Mouse (Mus musculus) midbrain, postnatal 0 days (tissue): Measurements from ENCODE around the gene Tob2. TPM values are rescaled to one million over a fixed set of nuclear protein-coding genes. Genes with fewer than 3 reads are reported as not detected.

Experiments
- ATAC-seq: fragments of 200-750 bp; cut with Nextera tagmentation; 2 replicates; pipeline ENCODE4 v1.8.0; 2017; ENCODE audit warnings: moderate number of reproducible peaks, mild to moderate bottlenecking, moderate TSS enrichment, moderate library complexity; ENCODE audit not compliant: low FRiP score
- DNase-seq: peaks from one replicate; pipeline ENCODE4 v3.0.0-alpha.2; 2015; ENCODE audit warnings: low spot score
- H3K27ac ChIP-seq: fragments of 300-500 bp; sonication (generic); 2 replicates; pipeline ENCODE4 v1.5.1; 2014; ENCODE audit warnings: low read depth, mild to moderate bottlenecking, low read length, mixed read lengths
- H3K27me3 ChIP-seq: fragments of 300-500 bp; sonication (generic); 2 replicates; pipeline ENCODE4 v1.6.1; 2014; ENCODE audit warnings: low read length, control low read depth, mixed read lengths; ENCODE audit not compliant: insufficient read depth
- H3K36me3 ChIP-seq: fragments of 300-500 bp; sonication (generic); 2 replicates; pipeline ENCODE4 v1.6.1; 2014; ENCODE audit warnings: low read length, control low read depth, mixed read lengths; ENCODE audit not compliant: insufficient read depth
- H3K4me1 ChIP-seq: fragments of 300-500 bp; sonication (generic); 2 replicates; pipeline ENCODE4 v1.6.1; 2014; ENCODE audit warnings: mild to moderate bottlenecking, control low read depth, antibody characterized with exemption, low read length, mixed read lengths; ENCODE audit not compliant: insufficient read depth
- H3K4me2 ChIP-seq: fragments of 300-500 bp; sonication (generic); 2 replicates; pipeline ENCODE4 v1.6.1; 2014; ENCODE audit warnings: low read depth, mild to moderate bottlenecking, low read length, mixed read lengths; ENCODE audit not compliant: poor library complexity, severe bottlenecking
- H3K4me3 ChIP-seq: fragments of 300-500 bp; sonication (generic); 2 replicates; pipeline ENCODE4 v1.5.1; 2014; ENCODE audit warnings: low read depth, mild to moderate bottlenecking, low read length, moderate library complexity
- H3K9ac ChIP-seq: fragments of 300-500 bp; sonication (generic); replicated peaks from 2 replicates; pipeline ENCODE4 v1.6.1; 2014; ENCODE audit warnings: mild to moderate bottlenecking, low read length, moderate library complexity, mixed read lengths; ENCODE audit not compliant: poor library complexity, severe bottlenecking
- H3K9me3 ChIP-seq: fragments of 300-500 bp; sonication (generic); 2 replicates; pipeline ENCODE4 v1.6.1; 2016; ENCODE audit warnings: low read length, control low read depth
- CTCF ChIP-seq: IDR thresholded peaks from 2 replicates; pipeline ENCODE4 v1.5.1; 2016; ENCODE audit warnings: antibody characterized with exemption, mild to moderate bottlenecking
- WGBS: fragments of 180-500 bp; shearing (Covaris S2); extraction: QIAGEN DNeasy Blood & Tissue Kit; methylation state at CpG from one replicate; pipeline ENCODE4 v1.1.7; 2014; 5-methylcytosine and 5-hydroxymethylcytosine counted together
- polyA plus RNA-seq: library from polyadenylated mRNA; unstranded; fragments of >200 nt; fragmentation: Nextera tagmentation; extraction: Ambion mirVana; gene quantifications from 2 replicates; pipeline ENCODE4 v1.2.1, GENCODE M21; 2015
- total RNA-seq: library from RNA; depleted of rRNA; stranded (reverse); fragments of >200 nt; gene quantifications from 2 replicates; pipeline ENCODE4 v1.2.3, GENCODE M21; 2014; rRNA removed

Gene Tob2
- total RNA-seq (10.9 and 15.4 TPM in 2 replicates), polyA plus RNA-seq (12.2 and 14.2 TPM in 2 replicates)

- H3K4me2 ChIP-seq: peak within 1 kb of the TSS; percentile 92
- H3K27ac ChIP-seq: peak within 1 kb of the TSS; percentile 91
- no peaks in the 10 kb centered on the region for H3K27me3 ChIP-seq
- peak; percentile 53 for TF ChIP-seq CTCF
- H3K4me3 ChIP-seq: peak within 1 kb of the TSS; percentile 51
- DNase-seq (peak; percentile 68), ATAC-seq (peak; percentile 2; the same call in 1 of the 2 replicates)
- no peaks in the 10 kb centered on the region for H3K36me3 ChIP-seq
- under 1% methylated on average over 44 of the region's 44 CpGs for WGBS
- H3K9me3 ChIP-seq: no peaks in the 10 kb centered on the region
- H3K4me1 ChIP-seq: peaks cover 4% of the 10 kb centered on the region; the same call in 1 of the 2 replicates
- H3K9ac ChIP-seq: peak within 1 kb of the TSS; percentile 61
Observed at GRCm38 (mm10) chr15:81858517-81859329, at the start of gene Tob2. Gene Tob2 (minus strand): TSS chr15:81858796.

- H3K27me3 ChIP-seq: no peaks in the 10 kb centered on the region
- no peak for ATAC-seq
- no peak for TF ChIP-seq CTCF
- H3K4me2 ChIP-seq: no peak overlapping the region
- H3K27ac ChIP-seq: no peak overlapping the region
- no peak overlapping the region for H3K4me3 ChIP-seq
- no peaks in the 10 kb centered on the region for H3K9me3 ChIP-seq
- 94% methylated on average over 8 of the region's 8 CpGs for WGBS
- no peaks in the 10 kb centered on the region for H3K4me1 ChIP-seq
- no peak for DNase-seq
- H3K9ac ChIP-seq: no peak overlapping the region
- H3K36me3 ChIP-seq: peaks cover 74% of the 10 kb centered on the region
Observed at GRCm38 (mm10) chr15:81907953-81908352, 49.4 kb upstream of the Tob2 start.

- H3K36me3 ChIP-seq: peaks cover 54% of the 10 kb centered on the region
- ATAC-seq: no peak
- peak; percentile 82 for TF ChIP-seq CTCF
Observed at GRCm38 (mm10) chr15:81904939-81905338, 46.3 kb upstream of the Tob2 start.

GRCm38 (mm10) chr15:81898751-81899150 lies 40.2 kb upstream of the Tob2 start:
- H3K4me1 ChIP-seq: no peaks in the 10 kb centered on the region
- no peaks in the 10 kb centered on the region for H3K9me3 ChIP-seq
- no peak overlapping the region for H3K9ac ChIP-seq
- no peak overlapping the region for H3K4me3 ChIP-seq
- ATAC-seq (no peak), DNase-seq (no peak)
- TF ChIP-seq CTCF: no peak
- H3K27me3 ChIP-seq: no peaks in the 10 kb centered on the region
- no peak overlapping the region for H3K4me2 ChIP-seq
- H3K27ac ChIP-seq: no peak overlapping the region
- 88% methylated on average over 2 of the region's 2 CpGs for WGBS
- H3K36me3 ChIP-seq: peaks cover 27% of the 10 kb centered on the region

More at GRCm38 (mm10) chr15:81904939-81905338, 46.3 kb upstream of the Tob2 start:
- Histone ChIP-seq H3K4me3 (no peak overlapping the region), H3K9ac (no peak overlapping the region), H3K4me1 (no peaks in the 10 kb centered on the region), H3K9me3 (no peaks in the 10 kb centered on the region), H3K4me2 (no peak overlapping the region), H3K27ac (no peak overlapping the region), H3K27me3 (no peaks in the 10 kb centered on the region)
- 39% methylated on average over 2 of the region's 2 CpGs for WGBS
- DNase-seq: peak; percentile 71

GRCm38 (mm10) chr15:81897607-81898285 lies 39.1 kb upstream of the Tob2 start:
- peaks cover 22% of the 10 kb centered on the region for H3K36me3 ChIP-seq

GRCm38 (mm10) chr15:81896407-81896806 lies 37.8 kb upstream of the Tob2 start:
- WGBS: 84% methylated on average over 2 of the region's 2 CpGs
- Histone ChIP-seq H3K9me3 (no peaks in the 10 kb centered on the region), H3K9ac (no peak overlapping the region), H3K4me1 (no peaks in the 10 kb centered on the region), H3K4me3 (no peak overlapping the region), H3K27ac (no peak overlapping the region), H3K27me3 (no peaks in the 10 kb centered on the region), H3K4me2 (no peak overlapping the region), H3K36me3 (peaks cover 24% of the 10 kb centered on the region)
- no peak for ATAC-seq
- no peak for TF ChIP-seq CTCF
- peak; percentile 35 for DNase-seq

More at GRCm38 (mm10) chr15:81897607-81898285, 39.1 kb upstream of the Tob2 start:
- no peaks in the 10 kb centered on the region for H3K27me3 ChIP-seq
- no peak overlapping the region for H3K4me2 ChIP-seq
- no peaks in the 10 kb centered on the region for H3K9me3 ChIP-seq
- no peak overlapping the region for H3K27ac ChIP-seq
- no peak overlapping the region for H3K9ac ChIP-seq
- DNase-seq (no peak), ATAC-seq (no peak)
- TF ChIP-seq CTCF: no peak
- H3K4me1 ChIP-seq: no peaks in the 10 kb centered on the region
- no peak overlapping the region for H3K4me3 ChIP-seq
- 95% methylated on average over 5 of the region's 5 CpGs for WGBS
